Mouse (Mus musculus) midbrain, embryonic 11.5 days (tissue): ENCODE measurements at regions not wholly inside any gene's neighbourhood (a gene's known extent, or its start where the extent isn't known, plus 50 kb on each side); places are given as distances from the start of the nearest gene placed in this dataset. TPM values are rescaled to one million over a fixed set of nuclear protein-coding genes. Genes with fewer than 3 reads are reported as not detected.
"Not testable (repeated sequence)": the region's sequence is repeated elsewhere in the genome, so short reads cannot be mapped to it uniquely, and the experiment has no call there.

Source experiments
- ATAC-seq: fragments of 200-750 bp; cut with Nextera tagmentation; 2 replicates; pipeline ENCODE4 v1.8.0; 2017; ENCODE audit warnings: moderate TSS enrichment, moderate library complexity; ENCODE audit not compliant: low FRiP score
- DNase-seq: peaks from one replicate; pipeline ENCODE4 v3.0.0; 2015; ENCODE audit warnings: low spot score; ENCODE audit errors: missing footprints
- H3K27ac ChIP-seq: fragments of 300-500 bp; sonication (generic); 2 replicates; pipeline ENCODE4 v1.5.1; 2014; ENCODE audit warnings: low read depth, low read length
- H3K27me3 ChIP-seq: fragments of 300-500 bp; sonication (generic); 2 replicates; pipeline ENCODE4 v1.6.1; 2014; ENCODE audit warnings: mild to moderate bottlenecking, low read length, moderate library complexity, mixed read lengths; ENCODE audit not compliant: control insufficient read depth, insufficient read depth
- H3K36me3 ChIP-seq: fragments of 300-500 bp; sonication (generic); 2 replicates; pipeline ENCODE4 v1.6.1; 2014; ENCODE audit warnings: mild to moderate bottlenecking, low read length, moderate library complexity, mixed read lengths; ENCODE audit not compliant: control insufficient read depth, insufficient read depth
- H3K4me1 ChIP-seq: fragments of 300-500 bp; sonication (generic); 2 replicates; pipeline ENCODE4 v1.6.1; 2014; ENCODE audit warnings: low read length; ENCODE audit not compliant: control insufficient read depth, insufficient read depth
- H3K4me2 ChIP-seq: fragments of 300-500 bp; sonication (generic); 2 replicates; pipeline ENCODE4 v1.6.1; 2014; ENCODE audit warnings: mild to moderate bottlenecking, moderate library complexity
- H3K4me3 ChIP-seq: fragments of 300-500 bp; sonication (generic); 2 replicates; pipeline ENCODE4 v1.5.1; 2014; ENCODE audit warnings: low read depth, low read length
- H3K9ac ChIP-seq: fragments of 300-500 bp; sonication (generic); 2 replicates; pipeline ENCODE4 v1.6.1; 2014; ENCODE audit warnings: low read length
- H3K9me3 ChIP-seq: fragments of 300-500 bp; sonication (generic); 2 replicates; pipeline ENCODE4 v1.6.1; 2016; ENCODE audit warnings: low read length; ENCODE audit not compliant: control insufficient read depth
- WGBS: fragments of 180-500 bp; shearing (Covaris S2); extraction: QIAGEN DNeasy Blood & Tissue Kit; methylation state at CpG from one replicate; pipeline ENCODE4 v1.1.7; 2014; 5-methylcytosine and 5-hydroxymethylcytosine counted together
- microRNA-seq: library from miRNA; unstranded; fragments of <30 nt; microRNA quantifications from one replicate; pipeline ENCODE4, GENCODE M21; 2017

DNA sequence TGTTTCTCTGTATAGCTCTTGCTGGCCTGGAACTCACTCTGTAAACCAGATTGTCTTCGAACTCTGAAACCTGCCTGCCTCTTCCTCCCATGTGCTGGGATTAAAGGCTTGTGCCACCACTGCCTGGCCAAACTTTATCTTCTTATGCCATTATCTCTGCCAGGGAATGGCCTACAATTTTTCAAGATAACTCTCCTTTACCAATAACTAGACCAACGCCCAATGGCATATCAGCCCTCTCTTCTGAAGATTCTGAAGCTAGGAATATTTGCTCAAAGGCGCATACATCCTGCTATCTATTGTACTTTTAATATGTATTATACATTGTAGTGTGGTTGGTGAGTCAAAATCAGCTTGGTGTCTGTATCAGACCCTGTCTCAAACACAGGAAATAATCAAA is 235.4 kb upstream of the Cts3 start:
- not testable (repeated sequence) for H3K36me3 ChIP-seq, DNase-seq, H3K4me2 ChIP-seq, ATAC-seq, H3K9ac ChIP-seq, H3K27ac ChIP-seq, H3K9me3 ChIP-seq, H3K4me1 ChIP-seq, H3K27me3 ChIP-seq, H3K4me3 ChIP-seq
- WGBS: 90% methylated on average over 3 of the region's 3 CpGs

- not testable (repeated sequence) for H3K36me3 ChIP-seq, H3K27ac ChIP-seq, H3K4me1 ChIP-seq, H3K27me3 ChIP-seq, H3K9me3 ChIP-seq
- ATAC-seq (peak; percentile 69), DNase-seq (peak; percentile 93)
- H3K9ac ChIP-seq: peak overlapping the region; percentile 65
- WGBS: 2% methylated on average over 19 of the region's 19 CpGs
- peak overlapping the region; percentile 46 for H3K4me3 ChIP-seq
- peak overlapping the region; percentile 44 for H3K4me2 ChIP-seq
Observed at GRCm38 (mm10) chr13:61804168-61804874, 234.4 kb upstream of the Cts3 start.

DNA sequence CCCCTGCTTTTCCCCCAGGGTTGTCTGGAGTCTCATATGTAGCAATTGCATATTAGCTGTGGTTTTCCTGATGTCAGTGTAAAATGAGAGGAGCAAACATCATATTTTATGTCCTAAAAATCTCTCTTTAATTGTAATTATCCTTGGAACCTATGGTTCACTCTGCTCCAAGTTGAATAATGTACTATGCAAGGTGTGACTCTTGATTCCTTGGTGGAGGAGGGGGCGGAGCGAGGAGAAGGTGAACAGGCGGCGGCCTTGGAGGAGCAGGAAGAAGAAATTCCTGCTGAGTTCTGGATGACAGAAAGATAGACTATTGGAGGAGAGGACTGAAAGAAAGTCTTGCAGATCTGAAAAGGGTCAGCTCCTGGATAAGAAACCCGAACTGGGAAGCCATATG is 233.8 kb upstream of the Cts3 start:
- H3K27ac ChIP-seq, ATAC-seq, H3K36me3 ChIP-seq, H3K9me3 ChIP-seq, H3K4me1 ChIP-seq, H3K9ac ChIP-seq, H3K27me3 ChIP-seq: not testable (repeated sequence)
- WGBS: 20% methylated on average over 5 of the region's 5 CpGs
- Histone ChIP-seq H3K4me2 (peak overlapping the region; percentile 44), H3K4me3 (peak overlapping the region; percentile 46)
- peak; percentile 83 for DNase-seq

GRCm38 (mm10) chr13:61763457-61763856 is 193.5 kb upstream of the Cts3 start:
- not testable (repeated sequence) for H3K36me3 ChIP-seq, DNase-seq, H3K4me2 ChIP-seq, H3K27ac ChIP-seq, H3K4me3 ChIP-seq, H3K9me3 ChIP-seq, H3K9ac ChIP-seq, ATAC-seq, H3K4me1 ChIP-seq, H3K27me3 ChIP-seq
- 89% methylated on average over 1 of the region's 1 CpGs for WGBS

Small RNA genes in the stretch of these regions (microRNA-seq; reads per million reads assigned to microRNA genes)
- not detected for gene Gm23739
